ENCODE assay signal across 9 mouse cellular contexts in the genomic region with DNA sequence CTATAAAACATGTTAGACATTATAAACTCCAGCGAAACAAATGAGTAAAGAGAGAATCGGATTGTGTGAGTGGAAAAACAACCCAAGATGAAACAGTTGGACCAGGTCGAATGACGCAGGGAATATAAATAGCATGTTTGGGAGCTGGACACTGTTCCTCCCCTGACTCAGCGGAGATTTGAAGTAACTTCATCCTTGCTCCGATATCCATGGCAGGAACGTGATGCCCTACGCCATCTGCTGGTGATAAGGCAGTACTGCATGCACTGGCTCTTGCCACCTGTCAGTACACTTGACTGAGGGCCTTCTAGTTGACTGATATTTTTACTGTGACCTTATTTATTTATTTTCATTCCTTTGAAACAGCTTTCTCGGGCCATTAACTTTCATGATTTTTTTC.
DNase-seq lines count a peak whose midpoint lies in the region; ATAC-seq and TF ChIP-seq lines count a peak whose summit lies in the region.
"Had no signal": no experiment of that assay in that cellular context is flagged by ENCODE, and none has a peak within 500 bp of the region (broad histone marks: within the 10 kb centered on the region; RNA-seq: fewer than 3 reads in every experiment).

No protein-coding gene starts in this region.

- peak; percentile 47 for DNase-seq in G1E (ENCODE audit: low spot score)
- peak; percentile 74 to 89 for DNase-seq in layer of hippocampus, adult 2 months (ENCODE audit: low spot score in 2 of 2)
- DNase-seq in right cerebral cortex, postnatal 10 days (ENCODE audit: low spot score in 2 of 2): peak; percentile 79 to 86
- peak; percentile 85 for DNase-seq in urinary bladder, postnatal 14 days (ENCODE audit: low spot score)

- no peaks in the 10 kb centered on the region for H3K9me3 ChIP-seq in G1E (replicated peaks)
- H3K9me3 ChIP-seq in heart, embryonic 13.5 days: no peaks in the 10 kb centered on the region
- no peaks in the 10 kb centered on the region for H3K9me3 ChIP-seq in lung, embryonic 16.5 days (ENCODE audit: control insufficient read depth, low read length)
- H3K9me3 ChIP-seq: neural tube, embryonic 13.5 days had no signal

- no peak overlapping the region for H3K4me3 ChIP-seq in G1E (ENCODE audit: low read depth, low read length)
- H3K4me3 ChIP-seq in bone marrow macrophage, adult 2 months (ENCODE audit: insufficient read depth, low read length): no peak overlapping the region
- H3K4me3 ChIP-seq in embryonic fibroblast, embryonic 13.5 days (ENCODE audit: insufficient read depth, low read length): no peak overlapping the region
- H3K4me3 ChIP-seq in heart, embryonic 13.5 days: 0 out of 2 replicates have a peak overlapping the region, but pooled peaks have one; percentile 4
- no peak overlapping the region for H3K4me3 ChIP-seq in layer of hippocampus, adult 2 months
- no peak overlapping the region for H3K4me3 ChIP-seq in lung, embryonic 16.5 days (ENCODE audit: low read length)
- H3K4me3 ChIP-seq: neural tube, embryonic 13.5 days had no signal

- peak overlapping the region; percentile 11; the same call in 1 of the 2 replicates for H3K9ac ChIP-seq in heart, embryonic 13.5 days
- H3K9ac ChIP-seq in lung, embryonic 16.5 days (ENCODE audit: low read length): no peak overlapping the region
- H3K9ac ChIP-seq: neural tube, embryonic 13.5 days had no signal

- ATAC-seq in G1E (ENCODE audit: extremely low read depth, insufficient number of reproducible peaks, low FRiP score, poor library complexity, severe bottlenecking): no peak
- peak; percentile 42; the same call in 1 of the 2 replicates for ATAC-seq in heart, embryonic 13.5 days (ENCODE audit: extremely low read depth, insufficient number of reproducible peaks, low FRiP score, low TSS enrichment)
- peak; percentile 71; the same call in 1 of the 2 replicates for ATAC-seq in lung, embryonic 16.5 days (ENCODE audit: low read depth)

- H3K4me1 ChIP-seq in G1E (ENCODE audit: insufficient read depth, low read depth, low read length): no peaks in the 10 kb centered on the region
- H3K4me1 ChIP-seq in bone marrow macrophage, adult 2 months (ENCODE audit: control insufficient read depth, insufficient read depth, low read length): peaks cover 15% of the 10 kb centered on the region
- peaks cover 5% of the 10 kb centered on the region; the same call in 1 of the 2 replicates for H3K4me1 ChIP-seq in embryonic fibroblast, embryonic 13.5 days (ENCODE audit: control insufficient read depth, insufficient read depth, low read length)
- peaks cover 29% of the 10 kb centered on the region for H3K4me1 ChIP-seq in heart, embryonic 13.5 days
- H3K4me1 ChIP-seq in lung, embryonic 16.5 days (replicated peaks; ENCODE audit: control insufficient read depth, insufficient read depth, low read length): peaks cover 14% of the 10 kb centered on the region

- no peak for TF ChIP-seq POLR2A in bone marrow macrophage, adult 2 months (IDR thresholded peaks at IDR 0.05; ENCODE audit: borderline replicate concordance, low read depth, low read length)
- no peak for TF ChIP-seq POLR2A in embryonic fibroblast, embryonic 13.5 days (IDR thresholded peaks at IDR 0.05; ENCODE audit: low read depth, low read length)

- no peaks in the 10 kb centered on the region for H3K27me3 ChIP-seq in G1E (ENCODE audit: insufficient read depth, low read length)
- H3K27me3 ChIP-seq in heart, embryonic 13.5 days (replicated peaks): no peaks in the 10 kb centered on the region
- H3K27me3 ChIP-seq in lung, embryonic 16.5 days (ENCODE audit: control insufficient read depth, insufficient read depth, low read depth, low read length): no peaks in the 10 kb centered on the region
- H3K27me3 ChIP-seq: neural tube, embryonic 13.5 days had no signal

- TF ChIP-seq CTCF in G1E (IDR thresholded peaks at IDR 0.05; ENCODE audit: low read depth, low read length): peak; percentile 99
- TF ChIP-seq CTCF in bone marrow macrophage, adult 2 months (IDR thresholded peaks at IDR 0.05; ENCODE audit: low read depth, low read length): peak; percentile 79
- peak; percentile 97 for TF ChIP-seq CTCF in embryonic fibroblast, embryonic 13.5 days (IDR thresholded peaks at IDR 0.05; ENCODE audit: borderline replicate concordance, insufficient read depth, low read length)
- TF ChIP-seq CTCF in layer of hippocampus, adult 2 months (conservative IDR thresholded peaks at IDR 0.05): peak; percentile 98

- H3K36me3 ChIP-seq in G1E (replicated peaks): peaks cover 55% of the 10 kb centered on the region
- peaks cover 53% of the 10 kb centered on the region for H3K36me3 ChIP-seq in heart, embryonic 13.5 days
- peaks cover 10% of the 10 kb centered on the region for H3K36me3 ChIP-seq in lung, embryonic 16.5 days (ENCODE audit: control insufficient read depth, insufficient read depth, low read length)
- H3K36me3 ChIP-seq: neural tube, embryonic 13.5 days had no signal

- H3K4me2 ChIP-seq in heart, embryonic 13.5 days: peak overlapping the region; percentile 39; the same call in 1 of the 2 replicates
- no peak overlapping the region for H3K4me2 ChIP-seq in lung, embryonic 16.5 days (ENCODE audit: low read depth, low read length)
- H3K4me2 ChIP-seq: neural tube, embryonic 13.5 days had no signal

- no peak overlapping the region for H3K27ac ChIP-seq in bone marrow macrophage, adult 2 months (ENCODE audit: insufficient read depth, low read depth, low read length)
- no peak overlapping the region for H3K27ac ChIP-seq in embryonic fibroblast, embryonic 13.5 days (ENCODE audit: insufficient read depth, low read length)
- peak overlapping the region; percentile 77 for H3K27ac ChIP-seq in heart, embryonic 13.5 days (replicated peaks)
- H3K27ac ChIP-seq in layer of hippocampus, adult 2 months: no peak overlapping the region
- no peak overlapping the region for H3K27ac ChIP-seq in lung, embryonic 16.5 days (ENCODE audit: low read length)
- H3K27ac ChIP-seq: neural tube, embryonic 13.5 days had no signal

- 17% methylated on average over 9 of the region's 9 CpGs for WGBS in heart, embryonic 13.5 days
- WGBS in lung, embryonic 16.5 days: 16% methylated on average over 9 of the region's 9 CpGs
